Mouse (Mus musculus) CD8-positive naive resting alpha-beta T cell, adult 2 months (primary cell): ENCODE data around the gene Gpc6.

Experiments
- DNase-seq, 2 experiments: peaks; one replicate each; pipeline ENCODE4 v3.0.0; 2022; ENCODE audit warnings: low read depth in 2 of 2, low spot score in 2 of 2

Gpc6 gene

GRCm38 (mm10) chr14:117981532-117981931, 1056.4 kb downstream of the Gpc6 start:
- DNase-seq, result no peak

GRCm38 (mm10) chr14:117988444-117988843, 1063.3 kb downstream of the Gpc6 start:
- no peak for DNase-seq

DNA sequence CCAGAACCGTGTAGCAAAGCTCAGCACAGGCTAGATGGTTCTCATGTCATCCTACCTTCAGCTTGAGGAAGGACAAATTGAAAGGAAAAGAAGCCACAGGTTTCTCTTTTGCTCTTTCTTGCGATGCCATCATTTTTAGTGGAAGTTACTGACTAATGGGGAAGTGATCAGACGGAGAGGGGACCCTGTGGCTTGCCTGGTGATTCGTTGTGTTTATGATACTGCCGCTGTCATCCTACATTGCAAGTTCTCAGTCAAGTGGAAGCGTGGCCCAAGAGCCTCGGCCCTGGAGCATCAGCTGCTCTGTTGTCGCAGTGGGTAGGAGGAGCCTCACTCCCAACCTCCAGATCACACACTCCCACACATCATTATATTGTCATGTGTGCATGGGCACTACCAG, 1065.1 kb downstream of the Gpc6 start:
- DNase-seq, result no peak

DNA sequence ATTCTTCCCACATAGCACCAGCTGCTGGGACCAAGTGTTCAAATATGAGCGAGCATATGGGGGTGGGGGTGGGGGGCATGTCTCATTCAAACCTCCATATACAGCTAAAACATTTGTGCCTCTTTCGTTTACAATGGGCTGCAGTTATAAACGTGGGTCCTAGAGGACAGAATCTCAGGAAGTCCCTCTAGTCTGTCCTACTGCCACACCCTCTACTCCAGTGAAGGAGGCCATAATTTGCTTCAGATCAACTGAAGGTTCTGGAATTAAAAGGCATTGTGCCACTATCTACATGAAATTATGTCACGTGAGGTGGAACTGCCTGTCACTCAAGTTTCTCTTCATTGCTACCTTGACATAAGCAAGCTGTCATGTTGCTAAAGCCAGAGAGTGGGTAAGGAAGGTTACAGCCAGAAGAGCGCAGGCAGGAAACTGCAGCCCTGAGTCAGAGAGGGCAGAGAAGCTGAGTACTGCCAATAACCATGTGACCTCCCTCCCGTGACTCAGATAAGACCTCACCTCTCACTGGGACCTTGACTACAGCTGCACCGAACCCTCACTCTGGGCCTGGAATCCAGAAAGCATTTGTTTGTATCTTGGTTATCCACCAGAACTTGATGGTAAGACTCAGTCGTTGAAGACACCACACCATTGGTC, 1067.6 kb downstream of the Gpc6 start:
- no peak for DNase-seq

DNA sequence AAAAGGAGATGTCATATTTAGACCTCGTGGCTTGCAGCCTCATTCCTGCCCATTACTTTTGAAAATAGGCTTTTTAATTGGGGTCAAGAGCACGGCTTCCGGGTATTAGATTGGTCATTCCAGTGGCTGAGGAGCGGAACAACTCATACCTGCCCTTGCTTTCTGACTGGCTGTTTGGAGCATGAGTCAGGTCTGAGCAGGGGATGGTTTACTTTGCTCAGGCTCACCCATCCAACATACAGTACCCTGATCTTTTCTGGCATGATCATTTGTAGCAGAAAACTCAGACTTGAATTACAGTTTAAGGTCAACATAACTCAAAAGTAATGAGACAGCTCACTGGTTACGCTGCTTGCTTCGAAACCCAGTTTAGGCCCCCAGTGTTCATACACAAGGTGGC, 1068.7 kb downstream of the Gpc6 start:
- no peak for DNase-seq

GRCm38 (mm10) chr14:118004434-118004833, 1079.3 kb downstream of the Gpc6 start:
- no peak for DNase-seq

GRCm38 (mm10) chr14:118005697-118006096, 1080.6 kb downstream of the Gpc6 start:
- no peak for DNase-seq

DNA sequence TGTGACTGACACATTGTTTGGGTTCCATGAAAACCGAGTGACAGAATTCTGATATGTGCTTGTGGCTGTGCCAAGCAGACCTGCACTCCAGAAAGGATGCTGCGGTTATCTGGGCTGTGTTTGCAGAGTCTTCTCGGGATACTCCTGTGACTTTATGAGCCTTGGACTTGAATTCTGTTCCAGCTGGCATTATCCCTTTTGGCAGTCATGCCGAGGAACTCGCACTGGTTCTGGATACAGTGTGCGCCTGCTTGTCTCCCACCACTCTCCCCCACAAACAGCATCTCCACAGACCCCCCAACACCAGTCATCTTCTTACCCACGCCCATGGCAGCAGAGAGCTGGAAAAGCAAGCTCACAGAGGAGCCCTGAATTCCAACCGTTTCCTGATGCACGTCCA, 1084.4 kb downstream of the Gpc6 start:
- no peak for DNase-seq

DNA sequence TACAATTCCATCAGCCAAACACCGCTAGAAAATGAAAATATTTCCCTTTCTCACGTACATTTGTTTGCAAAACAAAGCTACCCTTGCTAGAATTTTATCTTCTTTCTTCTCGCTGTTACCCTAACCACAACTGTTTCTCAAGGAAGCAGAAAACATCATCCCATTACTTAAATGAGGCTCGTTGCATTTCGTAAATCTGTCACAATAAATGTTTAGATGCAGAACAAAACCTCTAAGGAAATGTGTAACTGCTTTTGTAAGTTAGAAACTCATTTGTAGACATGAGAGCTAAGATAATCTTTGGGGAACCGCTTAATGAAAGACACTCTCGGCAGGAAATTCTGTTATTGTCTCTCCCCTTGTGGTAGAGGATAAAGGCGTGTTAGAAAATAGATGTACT, 1088.1 kb downstream of the Gpc6 start:
- DNase-seq, result no peak

GRCm38 (mm10) chr14:118019314-118019713, 1094.2 kb downstream of the Gpc6 start:
- no peak for DNase-seq

- DNase-seq, result no peak
Measured at GRCm38 (mm10) chr14:118021867-118022543, 1096.9 kb downstream of the Gpc6 start.
